Comparison of ENCODE assay signal across 7 mouse cellular contexts in the genomic region with DNA sequence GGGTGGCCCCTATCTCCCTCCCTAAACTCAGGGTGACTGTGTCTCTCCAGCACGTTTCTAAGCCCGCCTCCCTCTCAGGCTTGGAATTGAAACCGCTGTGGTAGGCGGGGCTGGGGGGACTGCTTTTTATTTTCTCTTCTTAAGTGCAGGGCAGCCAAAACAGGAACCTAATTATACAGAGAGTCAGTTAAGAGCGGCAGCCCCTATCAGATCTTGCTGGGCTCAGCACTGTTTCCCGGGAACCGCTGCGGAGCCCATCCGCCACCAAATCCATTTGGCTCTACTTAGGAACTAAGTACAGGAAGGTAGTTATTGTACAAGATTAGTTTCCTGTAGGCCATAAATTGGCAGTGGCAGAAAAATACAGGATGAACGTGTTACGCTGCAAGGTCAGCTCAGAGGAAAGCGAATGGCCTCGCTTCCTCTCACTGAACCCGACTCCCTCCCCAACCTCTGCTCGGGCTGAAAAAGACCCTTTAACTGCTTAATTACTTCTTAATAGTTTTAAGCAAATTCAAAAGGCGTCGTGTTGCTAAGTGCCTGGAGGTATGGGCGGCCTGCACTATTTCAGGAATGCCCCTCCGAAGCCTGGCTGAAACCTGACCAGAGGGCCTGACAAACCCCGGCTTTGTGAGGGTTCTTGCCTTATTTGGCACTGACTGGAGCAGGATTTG.
A peak's percentile ranks its signal among the peaks of the same experiment; 100 is the strongest.
DNase-seq lines count a peak whose midpoint lies in the region; ATAC-seq lines count a peak whose summit lies in the region.

No protein-coding gene starts in this region.

- H3K9me3 ChIP-seq in embryonic facial prominence, embryonic 13.5 days = no peaks in the 10 kb centered on the region

- peak overlapping the region; percentile 51 for H3K4me2 ChIP-seq in embryonic facial prominence, embryonic 13.5 days

- peaks cover 3% of the 10 kb centered on the region; the same call in 1 of the 2 replicates for H3K27me3 ChIP-seq in embryonic facial prominence, embryonic 13.5 days

- WGBS in embryonic facial prominence, embryonic 13.5 days = 2% methylated on average over 20 of the region's 20 CpGs
- 6% methylated on average over 20 of the region's 20 CpGs for WGBS in macrophage (ENCODE audit: missing documents)

- H3K79me2 ChIP-seq in macrophage (ENCODE audit: inconsistent target) = no peaks in the 10 kb centered on the region

- H3K36me3 ChIP-seq in embryonic facial prominence, embryonic 13.5 days = no peaks in the 10 kb centered on the region
- H3K36me3 ChIP-seq in macrophage (ENCODE audit: inconsistent target) = no peaks in the 10 kb centered on the region

- H3K4me3 ChIP-seq in embryonic facial prominence, embryonic 13.5 days = peak overlapping the region; percentile 15; the same call in 1 of the 2 replicates
- H3K4me3 ChIP-seq in macrophage (ENCODE audit: inconsistent target) = no peak overlapping the region; the same call in 1 of the 2 replicates

- peak; percentile 64 for DNase-seq in CD4-positive, CD25-positive, alpha-beta regulatory T cell, adult 2 months (ENCODE audit: low read depth, low spot score)
- DNase-seq in MN1 (ENCODE audit: low spot score) = peak; percentile 84
- peak; percentile 66 to 74 for DNase-seq in heart, postnatal 10 days
- DNase-seq in kidney, postnatal 14 days = peak; percentile 81
- peak; percentile 32 to 75 for DNase-seq in spleen, postnatal 10 days (ENCODE audit: low spot score in 2 of 2)

- H3K4me1 ChIP-seq in embryonic facial prominence, embryonic 13.5 days = peaks cover 70% of the 10 kb centered on the region

- ATAC-seq in embryonic facial prominence, embryonic 13.5 days (ENCODE audit: insufficient number of reproducible peaks, insufficient read depth, low FRiP score, low TSS enrichment, low read depth) = peak; percentile 48; the same call in 1 of the 2 replicates

- H3K9ac ChIP-seq in embryonic facial prominence, embryonic 13.5 days = no peak overlapping the region

- intact Hi-C loops in heart, postnatal 10 days (cut with DNase I) = no loop called here

- peak overlapping the region; percentile 87 for H3K27ac ChIP-seq in embryonic facial prominence, embryonic 13.5 days
- H3K27ac ChIP-seq in macrophage = peak overlapping the region; percentile 73
